Mouse (Mus musculus): ENCODE measurements around the gene Acad12.
A peak's percentile ranks its signal among the peaks of the same experiment; 100 is the strongest.
"Not testable (repeated sequence)": the region's sequence is repeated elsewhere in the genome, so short reads cannot be mapped to it uniquely, and the experiment has no call there.

Acad12 gene

GRCm38 (mm10) chr5:121609556-121610135 lies 9.1 kb downstream of the Acad12 start:
- not testable (repeated sequence) for DNase-seq (ENCODE audit: low spot score)

GRCm38 (mm10) chr5:121606151-121606550 lies 12.6 kb downstream of the Acad12 start:
- peak; percentile 79 for DNase-seq (ENCODE audit: low spot score)

- not testable (repeated sequence) for DNase-seq (ENCODE audit: low spot score)
Measured at GRCm38 (mm10) chr5:121603815-121604214, 14.9 kb downstream of the Acad12 start.

GRCm38 (mm10) chr5:121601547-121602299 lies 17.0 kb downstream of the Acad12 start:
- DNase-seq (ENCODE audit: low spot score) = peak; percentile 94

- peak; percentile 24 for DNase-seq (ENCODE audit: low spot score)
Measured at GRCm38 (mm10) chr5:121598871-121599610, 19.7 kb downstream of the Acad12 start.

GRCm38 (mm10) chr5:121597991-121598537 lies 20.7 kb downstream of the Acad12 start:
- no peak for DNase-seq (ENCODE audit: low spot score)

- no peak for DNase-seq (ENCODE audit: low spot score)
Measured at GRCm38 (mm10) chr5:121597332-121597731, 21.4 kb downstream of the Acad12 start.

- DNase-seq (ENCODE audit: low spot score) = no peak
Measured at GRCm38 (mm10) chr5:121596226-121596625, 22.5 kb downstream of the Acad12 start.

- DNase-seq (ENCODE audit: low spot score) = no peak
Measured at GRCm38 (mm10) chr5:121595758-121596157, 23.0 kb downstream of the Acad12 start.

- peak; percentile 43 for DNase-seq (ENCODE audit: low spot score)
Measured at GRCm38 (mm10) chr5:121594714-121595313, 23.9 kb downstream of the Acad12 start.

- peak; percentile 91 for DNase-seq (ENCODE audit: low spot score)
Measured at GRCm38 (mm10) chr5:121593451-121594401, 25.0 kb downstream of the Acad12 start, which contains the start of gene Aldh2. Gene Aldh2 (minus strand): TSS chr5:121593824.

GRCm38 (mm10) chr5:121592816-121593407 lies 25.8 kb downstream of the Acad12 start:
- DNase-seq (ENCODE audit: low spot score) = no peak

- DNase-seq (ENCODE audit: low spot score) = peak; percentile 36
Measured at GRCm38 (mm10) chr5:121592064-121592815, 26.5 kb downstream of the Acad12 start.

GRCm38 (mm10) chr5:121591417-121592063 lies 27.2 kb downstream of the Acad12 start:
- DNase-seq (ENCODE audit: low spot score) = peak; percentile 24

GRCm38 (mm10) chr5:121589928-121590327 lies 28.8 kb downstream of the Acad12 start:
- DNase-seq (ENCODE audit: low spot score) = no peak

- peak; percentile 88 for DNase-seq (ENCODE audit: low spot score)
Measured at GRCm38 (mm10) chr5:121586400-121587039, 32.2 kb downstream of the Acad12 start.

GRCm38 (mm10) chr5:121585699-121586098 lies 33.0 kb downstream of the Acad12 start:
- no peak for DNase-seq (ENCODE audit: low spot score)

GRCm38 (mm10) chr5:121585005-121585404 lies 33.7 kb downstream of the Acad12 start:
- no peak for DNase-seq (ENCODE audit: low spot score)
